Mouse (Mus musculus) fibroblast of lung, adult 2 months (primary cell): ENCODE measurements around the gene Hoxc10.

Source experiments
- DNase-seq: peaks from one replicate; pipeline ENCODE4 v3.0.0-alpha.2; 2011; ENCODE audit warnings: low read depth

Hoxc10 gene

DNA sequence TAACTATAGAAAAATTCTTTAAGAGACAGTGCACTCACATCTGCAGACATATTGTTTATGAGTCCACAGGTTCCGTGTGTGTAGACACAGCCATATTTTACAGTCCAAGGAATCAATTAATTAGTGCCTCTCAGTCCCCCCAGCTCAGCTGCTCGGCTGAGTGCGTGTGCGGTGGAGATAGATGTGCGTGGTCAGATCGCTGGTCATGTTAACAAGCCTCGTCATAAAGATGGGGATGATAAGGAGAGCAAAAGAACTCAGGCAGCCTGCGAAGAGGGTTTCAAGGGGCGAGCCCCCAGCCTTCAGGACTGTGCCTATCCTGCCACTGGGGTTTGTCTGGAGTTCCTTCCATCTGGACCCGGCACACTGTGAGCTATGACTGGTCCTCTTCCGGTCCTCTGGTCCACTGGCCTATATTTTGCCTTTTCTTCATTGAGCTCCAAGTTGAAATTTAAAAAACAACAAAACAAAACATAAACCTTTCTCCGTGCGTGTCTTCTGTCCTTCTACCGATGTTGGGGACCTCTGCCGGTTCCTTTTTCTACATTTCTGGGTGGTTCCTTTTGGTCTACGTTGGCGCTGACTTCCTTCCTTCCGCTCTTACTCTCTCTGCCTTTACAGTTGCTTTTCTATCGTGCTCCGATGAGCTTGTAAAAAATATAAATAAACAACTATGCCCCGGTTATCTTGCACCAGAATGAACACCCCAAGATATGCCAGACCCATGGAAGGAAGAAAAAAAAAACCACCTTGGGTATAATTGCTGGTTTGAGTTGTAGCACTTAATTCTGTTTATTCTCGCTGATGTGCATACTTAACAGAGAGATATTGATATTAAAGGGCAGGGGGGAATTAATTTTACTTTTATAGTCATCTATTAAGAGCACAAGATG lies 21.2 kb upstream of the Hoxc10 start:
- no peak for DNase-seq

DNA sequence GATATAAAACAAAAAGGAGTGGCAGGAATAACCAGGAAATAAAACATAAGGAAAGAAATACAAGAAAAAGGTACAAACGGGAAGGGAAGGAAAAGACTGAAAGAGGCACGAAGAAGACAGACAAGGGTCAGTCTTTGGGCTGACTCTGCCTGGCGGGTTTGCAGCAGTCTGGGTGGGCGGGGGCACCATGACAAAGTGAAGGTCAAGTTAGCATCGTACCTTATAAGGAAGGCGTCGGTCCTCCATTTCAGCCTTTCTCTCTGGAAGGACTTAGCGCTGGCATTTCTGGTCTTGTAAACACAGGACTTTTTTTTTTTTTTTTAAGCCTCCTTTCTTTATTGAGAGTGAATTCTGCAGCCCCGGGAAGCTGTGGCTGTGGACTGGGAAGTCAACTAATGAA lies 19.3 kb upstream of the Hoxc10 start:
- DNase-seq, result no peak

DNA sequence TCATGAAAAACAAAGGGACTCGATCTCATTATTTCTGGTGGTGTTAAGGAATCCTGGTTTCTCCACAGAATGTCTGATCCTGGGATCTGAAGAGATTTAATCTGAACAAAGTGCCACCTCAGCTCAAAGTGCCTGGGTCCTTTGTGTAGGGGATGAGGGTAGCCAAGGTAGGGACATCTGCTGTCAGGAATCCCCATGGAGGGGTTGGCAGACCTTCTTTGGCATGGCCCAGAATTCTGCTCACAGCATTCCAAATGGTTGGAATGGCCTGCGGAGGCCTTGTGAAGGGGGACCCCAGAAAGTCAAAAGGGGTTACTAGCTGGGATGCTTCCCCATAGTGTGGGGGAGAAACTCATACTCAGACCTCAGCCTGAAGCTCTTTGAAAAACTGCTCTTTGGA lies 17.8 kb upstream of the Hoxc10 start:
- DNase-seq, result no peak

DNA sequence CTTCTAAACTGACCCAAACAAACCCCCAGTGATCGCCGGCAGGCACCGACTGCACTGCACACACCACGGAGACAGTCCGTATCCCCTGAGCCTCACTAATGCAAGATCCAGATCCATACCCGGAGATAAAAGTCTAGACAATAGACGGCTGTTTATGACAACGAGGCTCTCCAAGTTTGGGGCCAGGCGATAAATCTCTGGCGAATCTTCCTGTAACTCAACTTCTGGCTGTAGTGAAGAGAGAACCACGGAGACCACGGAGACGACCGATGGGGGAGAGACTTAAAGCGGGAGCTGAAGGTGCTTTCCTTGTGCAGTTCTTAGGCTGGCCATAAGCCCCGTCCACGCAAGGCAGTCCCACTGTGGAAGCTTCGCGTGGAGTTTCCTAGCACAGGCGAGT lies 16.9 kb upstream of the Hoxc10 start:
- DNase-seq, result no peak

DNA sequence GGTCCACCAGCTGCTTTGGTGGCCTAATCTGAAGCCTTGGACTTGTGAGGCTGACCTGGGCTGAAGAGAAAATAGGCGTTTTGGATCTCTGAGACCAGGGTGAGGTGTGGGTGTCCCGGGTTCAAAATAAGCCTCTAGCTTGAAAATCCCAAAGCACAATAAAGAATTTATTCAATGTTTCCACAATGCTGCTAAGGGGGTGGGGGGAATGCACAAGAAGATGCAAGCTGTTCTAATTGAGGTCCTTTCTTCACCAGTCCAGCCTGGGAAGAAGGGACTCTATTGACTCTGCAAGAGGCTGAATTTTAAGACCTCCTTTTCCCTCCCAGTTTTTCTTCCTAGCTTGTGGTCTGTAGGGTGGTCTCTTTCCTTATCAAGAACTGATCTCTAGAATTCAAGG lies 15.7 kb upstream of the Hoxc10 start:
- no peak for DNase-seq

DNA sequence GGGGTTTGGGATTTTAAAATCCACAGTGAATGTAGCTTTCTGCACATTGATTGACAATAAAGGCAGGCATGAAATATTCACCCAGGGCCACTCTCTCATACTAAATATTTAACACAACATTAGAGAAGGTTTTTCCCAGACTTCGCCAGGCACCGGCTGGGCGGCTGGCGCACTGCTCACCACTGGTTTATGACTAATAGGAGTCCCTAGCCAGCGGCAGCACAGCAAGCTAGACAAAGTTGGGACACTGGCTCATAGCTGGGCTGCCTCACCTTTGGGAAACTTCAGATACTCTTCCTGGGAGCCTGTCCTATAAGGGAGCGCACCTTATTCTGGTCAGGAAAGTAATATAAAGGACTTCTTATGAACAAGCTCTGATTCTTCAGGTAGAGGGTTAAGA lies 13.0 kb upstream of the Hoxc10 start:
- no peak for DNase-seq

DNA sequence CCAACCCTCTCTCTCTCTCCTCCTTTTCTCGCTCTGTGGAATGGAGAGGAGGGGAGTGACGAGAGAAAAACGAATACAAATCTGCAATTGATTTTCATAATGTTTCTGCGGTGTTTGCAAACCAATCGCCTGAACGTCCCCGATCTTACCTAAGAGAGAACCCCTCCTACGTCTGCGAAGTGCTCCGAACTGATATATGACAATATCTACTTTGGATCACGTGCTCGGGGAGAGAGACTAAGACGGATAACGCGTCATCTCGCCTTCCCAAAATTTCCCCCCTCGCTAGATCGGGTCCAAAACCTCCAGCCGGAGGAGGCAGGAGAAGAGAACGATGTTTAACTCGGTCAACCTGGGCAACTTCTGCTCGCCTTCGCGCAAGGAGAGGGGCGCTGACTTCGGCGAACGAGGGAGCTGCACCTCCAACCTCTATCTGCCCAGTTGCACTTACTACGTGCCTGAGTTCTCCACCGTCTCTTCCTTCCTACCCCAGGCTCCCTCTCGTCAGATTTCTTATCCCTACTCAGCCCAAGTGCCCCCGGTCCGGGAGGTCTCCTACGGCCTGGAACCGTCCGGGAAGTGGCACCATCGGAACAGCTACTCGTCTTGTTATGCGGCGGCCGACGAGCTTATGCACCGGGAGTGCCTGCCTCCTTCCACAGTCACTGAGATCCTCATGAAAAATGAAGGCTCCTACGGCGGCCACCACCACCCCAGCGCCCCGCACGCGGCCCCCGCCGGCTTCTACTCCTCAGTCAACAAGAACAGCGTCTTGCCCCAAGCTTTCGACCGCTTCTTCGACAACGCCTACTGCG lies 12.2 kb upstream of the Hoxc10 start, which contains the start of gene Hoxc11:
Gene Hoxc11 (plus strand): TSS at position 236 of the 815 bp plus-strand sequence.
- no peak for DNase-seq

- no peak for DNase-seq
These were observed 11.6 kb upstream of the Hoxc10 start for GRCm38 (mm10) chr15:102955007-102955382.

GRCm38 (mm10) chr15:102955833-102956640 lies 10.6 kb upstream of the Hoxc10 start:
- no peak for DNase-seq

GRCm38 (mm10) chr15:102956906-102957305 lies 9.7 kb upstream of the Hoxc10 start:
- no peak for DNase-seq

DNA sequence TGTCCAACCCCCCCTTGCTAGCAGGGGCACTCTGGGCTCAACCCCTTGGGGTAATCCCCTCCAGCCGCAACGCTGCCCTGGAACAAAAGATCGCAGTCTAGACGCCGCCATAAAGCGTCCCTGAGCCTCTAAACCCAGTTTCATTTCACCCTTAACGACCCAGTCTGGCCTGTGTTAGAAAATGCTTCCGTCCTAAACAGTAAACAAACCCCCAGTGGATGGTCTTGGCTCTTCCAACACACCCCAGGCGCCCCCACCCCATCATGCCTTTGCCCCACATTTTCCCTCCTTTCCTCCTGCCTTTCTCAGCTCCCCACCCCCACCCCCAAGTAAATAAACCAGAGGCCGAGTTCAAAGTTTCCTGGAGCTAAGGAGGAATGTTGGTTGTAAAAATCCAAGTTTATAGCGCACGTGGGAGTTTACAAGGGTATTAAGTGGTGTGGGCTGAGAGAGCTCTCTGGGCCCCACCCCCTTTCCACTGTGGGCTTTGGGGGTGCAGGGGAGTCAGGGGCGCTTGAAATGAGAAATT lies 6.9 kb upstream of the Hoxc10 start:
- DNase-seq, result no peak

DNA sequence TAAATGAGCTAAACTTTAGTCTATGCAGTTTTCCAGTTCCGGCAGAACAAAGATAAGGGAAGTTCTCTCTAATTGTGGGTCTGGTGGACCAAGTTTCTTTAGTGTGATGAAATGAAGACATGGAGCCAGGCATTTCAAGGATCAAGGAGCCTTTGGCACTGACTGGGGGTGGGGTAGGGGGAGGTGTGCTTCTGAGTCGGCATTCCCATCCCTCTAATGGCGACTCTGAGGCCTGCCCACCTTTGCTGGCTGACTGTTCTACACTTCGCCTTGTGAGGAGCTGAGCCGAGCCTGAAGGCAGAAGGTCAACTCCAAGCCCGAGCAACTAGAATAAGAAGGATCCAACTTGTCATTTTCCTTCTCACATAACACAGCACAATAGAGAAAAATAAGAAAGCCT lies 4.9 kb upstream of the Hoxc10 start:
- DNase-seq, result no peak

DNA sequence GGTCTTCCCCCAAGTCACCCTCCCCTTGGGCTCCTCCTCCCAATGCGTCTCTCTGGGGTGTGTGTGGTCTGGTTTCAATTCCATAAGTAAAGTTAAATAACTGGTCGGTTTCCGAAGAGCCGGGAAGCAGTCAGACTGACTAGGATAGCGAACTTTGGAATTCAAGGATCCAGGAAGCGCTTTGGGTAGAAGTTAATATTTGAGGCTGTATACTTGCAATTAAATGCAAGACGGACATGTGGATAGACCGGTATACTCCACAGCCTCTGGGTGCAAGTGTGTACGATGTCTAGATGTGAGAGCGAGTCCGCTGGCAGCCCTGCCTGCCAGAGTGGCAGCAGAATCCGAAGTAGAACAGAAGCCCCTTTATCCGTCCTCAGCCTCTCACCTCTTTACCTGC lies 4.1 kb upstream of the Hoxc10 start:
- DNase-seq, result no peak

DNA sequence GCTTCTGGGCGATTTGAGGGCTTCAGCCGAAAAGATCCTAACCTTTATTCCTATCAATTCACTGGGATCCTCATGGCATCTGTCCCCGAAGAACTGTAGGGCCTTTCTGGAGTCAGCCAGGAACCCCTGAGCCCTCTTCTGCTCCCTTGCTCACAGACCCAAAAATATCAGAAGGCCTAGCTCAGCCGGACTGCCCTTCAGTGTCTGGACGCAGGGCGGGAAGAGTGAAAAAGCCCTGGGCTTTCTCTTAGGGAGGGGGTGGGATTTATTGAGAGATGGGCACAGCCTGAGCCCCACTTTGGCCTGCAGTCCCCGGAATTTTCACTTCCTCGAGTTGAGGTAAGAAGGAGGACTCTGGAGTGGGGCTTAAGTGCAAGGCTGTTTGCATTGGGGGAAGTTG lies 3.3 kb upstream of the Hoxc10 start:
- DNase-seq, result no peak

- no peak for DNase-seq
These were observed 2.6 kb upstream of the Hoxc10 start for GRCm38 (mm10) chr15:102963671-102964640.

- no peak for DNase-seq
These were observed 1.3 kb upstream of the Hoxc10 start for GRCm38 (mm10) chr15:102965003-102965891.

- no peak for DNase-seq
These were observed 462 bp upstream of the Hoxc10 start for GRCm38 (mm10) chr15:102965892-102966775.

DNA sequence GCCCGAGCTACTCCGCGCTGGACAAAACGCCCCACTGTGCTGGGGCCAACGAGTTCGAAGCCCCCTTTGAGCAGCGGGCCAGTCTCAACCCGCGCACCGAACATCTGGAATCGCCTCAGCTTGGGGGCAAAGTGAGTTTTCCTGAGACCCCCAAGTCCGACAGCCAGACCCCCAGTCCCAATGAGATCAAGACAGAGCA lies 615 bp downstream of the Hoxc10 start, which contains the start of gene Hoxc5:
Gene Hoxc5 (plus strand): TSS at position 132 of the 199 bp plus-strand sequence.
- DNase-seq, result no peak
